Mouse (Mus musculus) neural tube, embryonic 14.5 days (tissue): ENCODE measurements around the gene 1190005I06Rik. TPM values are rescaled to one million over a fixed set of nuclear protein-coding genes. Genes with fewer than 3 reads are reported as not detected.

Experiments
- ATAC-seq: fragments of 200-750 bp; cut with Nextera tagmentation; 2 replicates; pipeline ENCODE4 v1.8.0; 2017; ENCODE audit warnings: low read depth, mild to moderate bottlenecking, moderate TSS enrichment, moderate library complexity
- H3K27ac ChIP-seq: fragments of 300-500 bp; sonication (generic); 2 replicates; pipeline ENCODE4 v1.5.1; 2014; ENCODE audit warnings: low read depth, mild to moderate bottlenecking, control low read depth, low read length, moderate library complexity, mixed read lengths
- H3K27me3 ChIP-seq: fragments of 300-500 bp; sonication (generic); 2 replicates; pipeline ENCODE4 v1.6.1; 2014; ENCODE audit warnings: low read length; ENCODE audit not compliant: control insufficient read depth, insufficient read depth
- H3K36me3 ChIP-seq: fragments of 300-500 bp; sonication (generic); 2 replicates; pipeline ENCODE4 v1.6.1; 2014; ENCODE audit warnings: low read length, mixed read lengths; ENCODE audit not compliant: control insufficient read depth, insufficient read depth
- H3K4me1 ChIP-seq: fragments of 300-500 bp; sonication (generic); 2 replicates; pipeline ENCODE4 v1.6.1; 2014; ENCODE audit warnings: low read length; ENCODE audit not compliant: control insufficient read depth, insufficient read depth
- H3K4me2 ChIP-seq: fragments of 300-500 bp; sonication (generic); 2 replicates; pipeline ENCODE4 v1.6.1; 2014; ENCODE audit warnings: mild to moderate bottlenecking, low read depth, low read length, control low read depth
- H3K4me3 ChIP-seq: fragments of 300-500 bp; sonication (generic); 2 replicates; pipeline ENCODE4 v1.5.1; 2014; ENCODE audit warnings: low read depth, low read length, control low read depth, mixed read lengths
- H3K9ac ChIP-seq: fragments of 300-500 bp; sonication (generic); replicated peaks from 2 replicates; pipeline ENCODE4 v1.6.1; 2014; ENCODE audit warnings: low read depth, mild to moderate bottlenecking, control low read depth, low read length, mixed read lengths
- H3K9me3 ChIP-seq: fragments of 300-500 bp; sonication (generic); 2 replicates; pipeline ENCODE4 v1.6.1; 2016; ENCODE audit warnings: low read length; ENCODE audit not compliant: control insufficient read depth
- WGBS: fragments of 180-500 bp; shearing (Covaris S2); extraction: QIAGEN DNeasy Blood & Tissue Kit; methylation state at CpG from one replicate; pipeline ENCODE4 v1.1.7; 2014; 5-methylcytosine and 5-hydroxymethylcytosine counted together
- polyA plus RNA-seq: library from polyadenylated mRNA; unstranded; fragments of >200 nt; fragmentation: Nextera tagmentation; extraction: Ambion mirVana; gene quantifications from 2 replicates; pipeline ENCODE4 v1.2.1, GENCODE M21; 2014

The 1190005I06Rik gene
- polyA plus RNA-seq, 1 experiment from 2014 or later = 10.0 TPM

DNA sequence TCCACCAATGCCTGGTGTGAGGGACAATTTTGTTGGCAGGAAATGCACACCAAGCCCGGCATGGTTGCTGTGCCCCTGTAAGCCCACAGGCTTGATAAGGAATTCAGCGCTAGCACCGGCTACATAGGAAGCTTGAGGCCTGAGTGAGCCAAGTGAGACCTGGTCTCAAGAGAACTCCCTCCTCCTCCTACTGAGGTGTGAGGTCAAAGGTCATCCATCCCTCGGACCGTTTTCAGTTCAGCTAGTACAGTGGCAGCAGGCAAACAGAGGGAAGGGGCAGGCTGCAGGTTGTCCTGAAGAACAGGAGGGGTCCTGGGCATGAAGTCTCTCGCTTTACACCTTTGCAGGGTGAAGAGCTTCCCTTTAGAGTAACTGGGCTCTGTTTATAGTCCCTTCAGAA is 16.6 kb downstream of the 1190005I06Rik start:
- Histone ChIP-seq H3K9me3 (no peaks in the 10 kb centered on the region), H3K27me3 (no peaks in the 10 kb centered on the region), H3K4me1 (peaks cover 9% of the 10 kb centered on the region), H3K4me3 (no peak overlapping the region), H3K27ac (no peak overlapping the region), H3K9ac (no peak overlapping the region), H3K36me3 (no peaks in the 10 kb centered on the region), H3K4me2 (no peak overlapping the region)
- no peak for ATAC-seq
- 43% methylated on average over 6 of the region's 6 CpGs for WGBS

DNA sequence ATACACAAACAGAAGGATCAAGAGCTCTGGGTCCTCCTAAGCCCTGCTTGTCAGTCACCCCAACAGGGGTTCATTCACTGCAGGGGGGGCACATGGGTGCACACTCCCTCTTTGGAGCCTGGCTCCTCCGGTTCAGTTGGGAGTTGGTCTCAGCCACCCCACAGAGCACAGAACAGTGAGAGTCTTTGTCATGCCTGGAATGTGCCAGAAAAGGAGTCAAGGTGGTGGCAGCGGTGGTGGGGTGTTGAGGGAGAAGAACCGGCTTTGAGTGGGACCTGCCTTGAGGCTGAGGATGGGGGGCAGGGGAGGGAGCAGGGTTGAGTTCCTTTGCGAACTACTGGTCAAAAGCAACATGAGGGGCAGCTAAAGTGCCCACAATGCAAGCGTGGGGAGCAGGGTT is 17.4 kb downstream of the 1190005I06Rik start:
- Histone ChIP-seq H3K4me1 (peaks cover 9% of the 10 kb centered on the region), H3K9ac (no peak overlapping the region), H3K9me3 (no peaks in the 10 kb centered on the region), H3K36me3 (no peaks in the 10 kb centered on the region), H3K4me3 (no peak overlapping the region), H3K27ac (no peak overlapping the region), H3K27me3 (no peaks in the 10 kb centered on the region), H3K4me2 (no peak overlapping the region)
- ATAC-seq = no peak
- WGBS = 59% methylated on average over 5 of the region's 5 CpGs

DNA sequence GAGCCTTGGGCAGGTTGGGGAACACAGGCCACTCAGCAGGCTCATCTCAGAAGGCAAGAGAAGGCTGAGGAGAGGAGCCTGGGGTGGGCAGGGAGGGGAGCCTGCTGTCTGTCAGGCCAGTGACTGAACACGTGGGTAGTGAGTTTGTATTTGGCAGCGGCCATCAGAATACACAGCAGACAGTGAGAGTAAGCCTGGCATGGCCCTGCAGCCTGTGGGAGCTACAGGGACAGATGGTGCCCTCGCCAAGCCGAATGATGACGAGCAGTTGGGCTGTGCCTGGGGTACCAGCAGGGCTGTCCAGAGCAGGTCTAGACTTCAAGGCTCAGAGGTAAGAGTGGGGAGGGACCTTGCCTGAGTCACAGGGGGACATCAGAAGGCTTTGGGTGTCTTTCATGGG is 20.1 kb downstream of the 1190005I06Rik start:
- Histone ChIP-seq H3K4me2 (no peak overlapping the region), H3K27me3 (no peaks in the 10 kb centered on the region), H3K4me3 (no peak overlapping the region), H3K27ac (no peak overlapping the region), H3K9ac (no peak overlapping the region), H3K4me1 (no peaks in the 10 kb centered on the region), H3K9me3 (no peaks in the 10 kb centered on the region), H3K36me3 (no peaks in the 10 kb centered on the region)
- ATAC-seq = no peak
- WGBS = 69% methylated on average over 5 of the region's 5 CpGs

DNA sequence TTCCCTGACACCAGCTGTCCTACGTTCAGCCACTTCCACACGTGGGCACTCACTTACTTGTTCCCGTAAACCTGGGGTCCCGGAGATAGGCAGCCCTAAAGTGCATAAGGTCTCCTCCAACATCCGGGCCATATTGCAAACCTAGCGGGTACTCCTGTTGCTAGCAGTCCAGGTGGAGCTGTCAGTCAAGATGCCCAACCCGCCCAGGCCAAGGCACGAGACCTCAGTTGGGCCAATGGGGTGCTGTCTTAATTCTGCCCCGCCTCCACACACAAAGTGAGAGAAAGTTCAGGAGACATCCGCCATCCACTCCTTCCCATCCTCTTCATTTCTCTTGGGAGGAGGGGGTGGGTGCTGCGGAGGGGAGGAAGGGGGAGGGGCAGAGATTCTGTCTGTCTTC is 21.0 kb downstream of the 1190005I06Rik start:
- Histone ChIP-seq H3K9ac (no peak overlapping the region), H3K27me3 (no peaks in the 10 kb centered on the region), H3K9me3 (no peaks in the 10 kb centered on the region), H3K27ac (no peak overlapping the region), H3K4me1 (no peaks in the 10 kb centered on the region), H3K36me3 (no peaks in the 10 kb centered on the region), H3K4me3 (no peak overlapping the region), H3K4me2 (no peak overlapping the region)
- ATAC-seq = no peak
- WGBS = 65% methylated on average over 10 of the region's 11 CpGs

DNA sequence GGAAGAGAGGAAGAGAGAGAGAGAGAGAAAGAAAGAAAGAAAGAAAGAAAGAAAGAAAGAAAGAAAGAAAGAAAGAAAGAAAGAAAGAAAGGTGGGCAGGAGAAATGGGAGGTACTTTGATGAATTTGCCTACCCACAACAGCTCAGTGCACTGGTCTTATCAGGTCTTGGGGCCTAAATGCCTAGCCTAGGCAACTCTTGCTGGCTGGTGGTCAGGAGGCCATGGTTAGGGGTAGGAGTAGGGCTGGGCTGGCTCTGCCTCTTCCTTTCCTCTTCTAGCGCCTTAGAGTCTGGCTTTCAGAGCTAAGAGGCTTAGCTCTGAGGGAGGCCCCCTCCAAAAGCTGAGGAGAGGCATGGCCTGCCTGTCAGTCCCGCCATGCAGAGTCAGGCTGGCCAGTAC is 23.8 kb downstream of the 1190005I06Rik start:
- H3K4me3 ChIP-seq = no peak overlapping the region
- H3K4me2 ChIP-seq = no peak overlapping the region
- WGBS = 39% methylated on average over 2 of the region's 2 CpGs
- H3K4me1 ChIP-seq = no peaks in the 10 kb centered on the region
- H3K9ac ChIP-seq = no peak overlapping the region
- no peak for ATAC-seq
- H3K9me3 ChIP-seq = no peaks in the 10 kb centered on the region
- no peaks in the 10 kb centered on the region for H3K36me3 ChIP-seq
- H3K27ac ChIP-seq = no peak overlapping the region
- H3K27me3 ChIP-seq = no peaks in the 10 kb centered on the region

DNA sequence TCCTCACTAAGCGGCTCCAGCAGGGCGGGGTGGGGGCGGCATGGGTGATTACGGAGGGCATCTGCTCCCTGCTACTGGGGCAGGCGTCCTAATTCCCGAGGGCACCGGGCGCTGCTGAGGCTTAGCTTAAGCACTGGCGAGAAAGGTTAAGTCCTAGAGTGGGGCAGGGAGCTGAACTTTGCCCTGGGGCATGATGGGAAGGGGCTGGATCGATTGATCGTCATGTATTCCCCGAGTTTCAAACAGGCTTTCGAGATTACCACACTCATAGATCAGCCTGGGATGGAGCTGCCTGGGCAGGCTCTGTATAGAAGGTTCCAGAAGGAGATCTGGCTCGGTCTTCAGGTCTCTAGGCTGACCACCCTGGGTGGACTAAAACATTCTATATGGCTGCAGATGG is 25.3 kb downstream of the 1190005I06Rik start:
- Histone ChIP-seq H3K9me3 (no peaks in the 10 kb centered on the region), H3K9ac (no peak overlapping the region), H3K27ac (no peak overlapping the region), H3K4me1 (no peaks in the 10 kb centered on the region), H3K4me2 (no peak overlapping the region), H3K4me3 (no peak overlapping the region), H3K36me3 (no peaks in the 10 kb centered on the region), H3K27me3 (no peaks in the 10 kb centered on the region)
- WGBS = 70% methylated on average over 14 of the region's 14 CpGs
- ATAC-seq = no peak

DNA sequence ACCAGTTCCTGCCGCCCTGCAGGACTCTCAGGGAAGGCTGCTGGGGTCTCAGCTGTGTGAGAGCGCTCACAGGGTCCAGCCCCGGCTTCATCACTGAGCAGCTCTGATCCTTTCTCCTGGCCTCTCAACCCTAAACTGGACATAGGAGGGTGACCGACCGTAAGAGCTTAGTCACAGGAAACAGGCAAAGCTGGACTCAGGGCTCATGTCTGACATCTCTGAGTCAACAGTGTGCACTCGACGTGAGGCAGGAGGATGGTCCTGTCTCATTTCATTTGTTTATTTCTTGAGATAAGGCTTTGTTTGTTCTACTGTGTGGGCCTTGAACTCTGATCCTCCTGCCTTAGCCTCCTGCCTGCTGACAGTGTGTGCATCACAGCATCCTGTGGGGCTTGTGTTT is 27.0 kb downstream of the 1190005I06Rik start:
- H3K27me3 ChIP-seq = no peaks in the 10 kb centered on the region
- no peak overlapping the region for H3K9ac ChIP-seq
- no peaks in the 10 kb centered on the region for H3K36me3 ChIP-seq
- H3K4me1 ChIP-seq = peaks cover 7% of the 10 kb centered on the region; the same call in 1 of the 2 replicates
- H3K9me3 ChIP-seq = no peaks in the 10 kb centered on the region
- H3K4me2 ChIP-seq = no peak overlapping the region
- H3K4me3 ChIP-seq = no peak overlapping the region
- 69% methylated on average over 7 of the region's 7 CpGs for WGBS
- no peak for ATAC-seq
- no peak overlapping the region for H3K27ac ChIP-seq

DNA sequence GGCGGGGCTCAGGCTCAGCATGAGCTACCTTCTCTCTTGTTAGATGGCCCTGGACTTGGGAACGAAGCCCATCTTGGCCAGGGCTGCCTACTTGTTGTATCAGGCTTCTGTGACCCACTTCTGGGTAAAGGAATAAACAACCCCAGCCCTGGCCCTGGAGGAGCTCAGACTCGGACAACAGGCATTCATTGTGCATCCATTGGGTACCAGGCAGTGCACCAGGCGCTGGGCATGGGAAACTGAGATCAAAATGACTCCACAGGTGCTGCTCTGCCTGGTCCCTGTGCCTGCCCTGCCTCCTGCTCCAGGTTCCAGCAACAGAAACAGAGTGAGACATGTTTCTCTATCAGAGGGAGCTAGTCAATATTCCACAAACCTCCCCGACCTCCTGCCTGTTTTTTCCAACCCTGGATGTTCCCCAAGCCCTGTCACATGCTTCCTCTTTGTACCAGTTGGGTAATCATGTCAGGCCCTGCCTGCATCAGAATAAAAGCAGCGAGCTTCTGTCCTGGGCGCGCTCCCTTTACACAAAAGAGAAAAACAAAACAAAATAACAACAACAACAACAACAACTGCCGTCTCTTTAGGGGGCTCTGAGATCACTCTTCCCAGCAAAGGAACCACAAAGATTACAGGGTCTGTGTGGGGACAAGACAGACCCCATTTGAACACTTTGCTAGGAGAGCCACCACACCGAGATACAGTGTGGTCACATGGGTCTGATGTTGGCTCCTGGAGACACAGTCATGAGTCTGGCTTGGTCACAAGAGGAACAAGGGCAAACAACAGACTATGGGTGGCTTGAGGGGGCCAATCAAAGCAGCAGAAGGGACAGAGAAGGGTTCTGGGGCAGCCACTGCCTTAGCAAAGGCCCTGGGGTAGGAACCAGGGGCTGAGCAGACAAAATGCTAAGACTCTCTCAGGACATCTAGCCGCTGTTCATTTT is 27.9 kb downstream of the 1190005I06Rik start:
- Histone ChIP-seq H3K9me3 (no peaks in the 10 kb centered on the region), H3K4me1 (peaks cover 7% of the 10 kb centered on the region; the same call in 1 of the 2 replicates), H3K4me2 (no peak overlapping the region), H3K4me3 (no peak overlapping the region), H3K36me3 (no peaks in the 10 kb centered on the region), H3K9ac (no peak overlapping the region), H3K27ac (no peak overlapping the region), H3K27me3 (no peaks in the 10 kb centered on the region)
- WGBS = 79% methylated on average over 11 of the region's 11 CpGs
- no peak for ATAC-seq

DNA sequence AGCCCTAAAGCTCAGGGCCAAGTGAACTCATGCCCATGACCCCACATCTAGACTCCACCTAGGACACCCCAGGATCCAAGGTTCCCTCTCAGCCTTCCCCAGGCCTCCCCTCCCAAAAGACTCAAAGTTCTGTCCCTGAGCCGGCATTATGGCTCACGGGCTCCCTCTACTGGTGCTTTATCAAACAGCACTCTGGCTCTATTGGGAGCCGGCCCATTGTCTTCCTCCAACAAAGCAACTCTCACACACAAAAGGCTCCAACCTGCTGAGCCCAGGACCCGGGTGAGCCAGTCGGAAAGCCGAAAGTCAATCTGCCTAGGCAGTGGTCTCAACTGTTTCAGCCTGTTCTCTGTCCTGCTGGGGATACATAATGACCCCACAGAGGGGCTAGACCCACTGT is 29.3 kb downstream of the 1190005I06Rik start:
- peak; percentile 33; the same call in 1 of the 2 replicates for ATAC-seq
- Histone ChIP-seq H3K9me3 (no peaks in the 10 kb centered on the region), H3K27ac (peak overlapping the region; percentile 3; the same call in 1 of the 2 replicates), H3K4me3 (no peak overlapping the region), H3K36me3 (no peaks in the 10 kb centered on the region), H3K4me1 (peaks cover 7% of the 10 kb centered on the region; the same call in 1 of the 2 replicates), H3K9ac (no peak overlapping the region), H3K4me2 (no peak overlapping the region), H3K27me3 (no peaks in the 10 kb centered on the region)
- 0% methylated on average over 6 of the region's 6 CpGs for WGBS
